13 mouse cellular contexts compared by ENCODE assay signal in genomic region chr12:101766228-101766852, GRCm38 (mm10). TPM values are rescaled to one million over a fixed set of nuclear protein-coding genes. Genes with fewer than 3 reads are reported as not detected.
DNase-seq lines count a peak whose midpoint lies in the region; ATAC-seq and TF ChIP-seq lines count a peak whose summit lies in the region.
"Had no signal": no experiment of that assay in that cellular context is flagged by ENCODE, and none has a peak within 500 bp of the region (broad histone marks: within the 10 kb centered on the region; RNA-seq: fewer than 3 reads in every experiment).

No protein-coding gene starts in this region.

- 80% methylated on average over 3 of the region's 3 CpGs for WGBS in hindbrain, embryonic 14.5 days
- 80% methylated on average over 3 of the region's 3 CpGs for WGBS in hindbrain, embryonic 12.5 days
- 42% methylated on average over 3 of the region's 3 CpGs for WGBS in forebrain, embryonic 13.5 days
- 30% methylated on average over 3 of the region's 3 CpGs for WGBS in lung, postnatal 0 days
- 56% methylated on average over 3 of the region's 3 CpGs for WGBS in liver, embryonic 12.5 days (ENCODE audit: insufficient replicate concordance)

- H3K9me3 ChIP-seq in hindbrain, embryonic 14.5 days (ENCODE audit: control insufficient read depth, low read length), result no peaks in the 10 kb centered on the region
- H3K9me3 ChIP-seq in hindbrain, embryonic 12.5 days (replicated peaks), result no peaks in the 10 kb centered on the region
- H3K9me3 ChIP-seq in forebrain, embryonic 13.5 days (replicated peaks), result no peaks in the 10 kb centered on the region
- H3K9me3 ChIP-seq in lung, postnatal 0 days (ENCODE audit: low read length), result no peaks in the 10 kb centered on the region
- H3K9me3 ChIP-seq in liver, embryonic 12.5 days (replicated peaks), result no peaks in the 10 kb centered on the region
- H3K9me3 ChIP-seq: hindbrain, embryonic 15.5 days had no signal

- ATAC-seq in hindbrain, embryonic 14.5 days (ENCODE audit: low FRiP score), result peak; percentile 48; the same call in 1 of the 2 replicates
- no peak for ATAC-seq in hindbrain, embryonic 12.5 days (ENCODE audit: low FRiP score)
- peak; percentile 70 for ATAC-seq in forebrain, embryonic 13.5 days
- peak; percentile 88 for ATAC-seq in lung, postnatal 0 days
- ATAC-seq in liver, embryonic 12.5 days, result no peak
- ATAC-seq: activated CD4-positive, CD25-positive, alpha-beta regulatory T cell, adult 4 months had no signal

- peak; percentile 84 for TF ChIP-seq EP300 in lung, postnatal 0 days (IDR thresholded peaks at IDR 0.05)

- no peaks in the 10 kb centered on the region for H3K4me1 ChIP-seq in hindbrain, embryonic 14.5 days (replicated peaks; ENCODE audit: control insufficient read depth, insufficient read depth, low read length)
- no peaks in the 10 kb centered on the region for H3K4me1 ChIP-seq in hindbrain, embryonic 12.5 days
- H3K4me1 ChIP-seq in forebrain, embryonic 13.5 days, result peaks cover 10% of the 10 kb centered on the region
- H3K4me1 ChIP-seq in lung, postnatal 0 days (ENCODE audit: insufficient read depth, low read depth, low read length), result peaks cover 23% of the 10 kb centered on the region; the same call in 1 of the 2 replicates
- H3K4me1 ChIP-seq in liver, embryonic 12.5 days, result no peaks in the 10 kb centered on the region
- H3K4me1 ChIP-seq: hindbrain, embryonic 15.5 days had no signal

- H3K27ac ChIP-seq in hindbrain, embryonic 14.5 days, result no peak overlapping the region
- H3K27ac ChIP-seq in hindbrain, embryonic 12.5 days, result no peak overlapping the region
- no peak overlapping the region for H3K27ac ChIP-seq in forebrain, embryonic 13.5 days
- peak overlapping the region; percentile 78 for H3K27ac ChIP-seq in lung, postnatal 0 days (ENCODE audit: low read length)
- no peak overlapping the region for H3K27ac ChIP-seq in liver, embryonic 12.5 days
- H3K27ac ChIP-seq: hindbrain, embryonic 15.5 days had no signal

- no peak overlapping the region for H3K4me3 ChIP-seq in hindbrain, embryonic 14.5 days (replicated peaks; ENCODE audit: low read length)
- no peak overlapping the region for H3K4me3 ChIP-seq in hindbrain, embryonic 12.5 days
- H3K4me3 ChIP-seq in forebrain, embryonic 13.5 days, result no peak overlapping the region
- no peak overlapping the region for H3K4me3 ChIP-seq in lung, postnatal 0 days (ENCODE audit: low read depth, low read length)
- H3K4me3 ChIP-seq in liver, embryonic 12.5 days, result no peak overlapping the region
- H3K4me3 ChIP-seq: hindbrain, embryonic 15.5 days had no signal

- no peaks in the 10 kb centered on the region for H3K36me3 ChIP-seq in hindbrain, embryonic 14.5 days (replicated peaks; ENCODE audit: control insufficient read depth, insufficient read depth)
- H3K36me3 ChIP-seq in hindbrain, embryonic 12.5 days, result no peaks in the 10 kb centered on the region
- no peaks in the 10 kb centered on the region for H3K36me3 ChIP-seq in forebrain, embryonic 13.5 days (ENCODE audit: poor library complexity, severe bottlenecking)
- no peaks in the 10 kb centered on the region for H3K36me3 ChIP-seq in lung, postnatal 0 days (ENCODE audit: insufficient read depth, low read length)
- H3K36me3 ChIP-seq in liver, embryonic 12.5 days, result no peaks in the 10 kb centered on the region
- H3K36me3 ChIP-seq: hindbrain, embryonic 15.5 days had no signal

- DNase-seq in hindbrain, embryonic 14.5 days (ENCODE audit: low spot score), result no peak
- peak; percentile 89 for DNase-seq in lung, postnatal 0 days (ENCODE audit: low spot score)
- peak; percentile 37 for DNase-seq in retina, postnatal 7 days (ENCODE audit: low read depth, low spot score)
- DNase-seq in right cerebral cortex, postnatal 10 days (ENCODE audit: low spot score in 2 of 2), result no peak
- no peak for DNase-seq in kidney, postnatal 14 days
- DNase-seq: cerebellum, adult 18-20 months had no signal

- no peak overlapping the region for H3K9ac ChIP-seq in hindbrain, embryonic 14.5 days
- H3K9ac ChIP-seq in hindbrain, embryonic 12.5 days, result no peak overlapping the region
- H3K9ac ChIP-seq in forebrain, embryonic 13.5 days, result no peak overlapping the region
- no peak overlapping the region for H3K9ac ChIP-seq in lung, postnatal 0 days (replicated peaks; ENCODE audit: low read depth)
- no peak overlapping the region for H3K9ac ChIP-seq in liver, embryonic 12.5 days
- H3K9ac ChIP-seq: hindbrain, embryonic 15.5 days had no signal

- H3K4me2 ChIP-seq in hindbrain, embryonic 14.5 days (replicated peaks), result no peak overlapping the region
- H3K4me2 ChIP-seq in hindbrain, embryonic 12.5 days (replicated peaks), result no peak overlapping the region
- H3K4me2 ChIP-seq in forebrain, embryonic 13.5 days, result no peak overlapping the region
- no peak overlapping the region for H3K4me2 ChIP-seq in lung, postnatal 0 days (replicated peaks; ENCODE audit: low read depth, low read length)
- H3K4me2 ChIP-seq in liver, embryonic 12.5 days, result no peak overlapping the region
- H3K4me2 ChIP-seq: hindbrain, embryonic 15.5 days; liver, embryonic 11.5 days had no signal

- TF ChIP-seq CTCF in lung, postnatal 0 days (IDR thresholded peaks at IDR 0.05), result no peak

- H3K27me3 ChIP-seq in hindbrain, embryonic 14.5 days (ENCODE audit: control insufficient read depth, insufficient read depth, low read length), result no peaks in the 10 kb centered on the region
- H3K27me3 ChIP-seq in hindbrain, embryonic 12.5 days, result no peaks in the 10 kb centered on the region
- no peaks in the 10 kb centered on the region for H3K27me3 ChIP-seq in forebrain, embryonic 13.5 days
- no peaks in the 10 kb centered on the region for H3K27me3 ChIP-seq in lung, postnatal 0 days (replicated peaks; ENCODE audit: insufficient read depth, low read length)
- H3K27me3 ChIP-seq in liver, embryonic 12.5 days (replicated peaks), result no peaks in the 10 kb centered on the region
- H3K27me3 ChIP-seq: hindbrain, embryonic 15.5 days had no signal

RNA-seq across cellular contexts. Expression of gene Tc2n, which starts 48.0 kb away (rescaled TPM):
- polyA plus RNA-seq in hindbrain, embryonic 14.5 days (2014; fragmentation: Nextera tagmentation; extraction: Ambion mirVana), result 0.31 and 0.37 TPM in 2 replicates
- polyA plus RNA-seq in hindbrain, embryonic 12.5 days (2016; fragmentation: Nextera tagmentation; extraction: Ambion mirVana), result 0.23 and 0.53 TPM in 2 replicates
- polyA plus RNA-seq in forebrain, embryonic 13.5 days (2015; fragmentation: Nextera tagmentation; extraction: Ambion mirVana), result 0.09 and 0.15 TPM in 2 replicates
- 19.6 and 19.9 TPM in 2 replicates for polyA plus RNA-seq in lung, postnatal 0 days (2015; fragmentation: Nextera tagmentation; extraction: Ambion mirVana)
- polyA plus RNA-seq in liver, embryonic 12.5 days (2016; fragmentation: Nextera tagmentation; extraction: Ambion mirVana), result 0.04 TPM in 2 replicates
- polyA plus RNA-seq: neural tube, embryonic 11.5 days had no signal

RNA-seq across cellular contexts. Expression of gene Fbln5, which starts 52.5 kb away (rescaled TPM):
- polyA plus RNA-seq in hindbrain, embryonic 14.5 days (2014; fragmentation: Nextera tagmentation; extraction: Ambion mirVana), result 15.1 and 15.7 TPM in 2 replicates
- 24.4 and 30.6 TPM in 2 replicates for polyA plus RNA-seq in hindbrain, embryonic 12.5 days (2016; fragmentation: Nextera tagmentation; extraction: Ambion mirVana)
- polyA plus RNA-seq in forebrain, embryonic 13.5 days (2015; fragmentation: Nextera tagmentation; extraction: Ambion mirVana), result 2.5 and 3.2 TPM in 2 replicates
- 408 and 420 TPM in 2 replicates for polyA plus RNA-seq in lung, postnatal 0 days (2015; fragmentation: Nextera tagmentation; extraction: Ambion mirVana)
- 4.1 and 4.3 TPM in 2 replicates for polyA plus RNA-seq in liver, embryonic 12.5 days (2016; fragmentation: Nextera tagmentation; extraction: Ambion mirVana)
- polyA plus RNA-seq: activated CD4-positive, CD25-positive, alpha-beta regulatory T cell, adult 4 months had no signal

Comparison
In these comparisons a context has a peak if more than half of its experiments do, and no peak if none do; other contexts are left out.
1. ATAC-seq: peak in hindbrain, embryonic 14.5 days (single experiment), forebrain, embryonic 13.5 days (single experiment) and lung, postnatal 0 days (single experiment); none in hindbrain, embryonic 12.5 days (single experiment) and liver, embryonic 12.5 days (single experiment).
2. DNase-seq: peak in lung, postnatal 0 days (single experiment) and retina, postnatal 7 days (single experiment); none in hindbrain, embryonic 14.5 days (single experiment), right cerebral cortex, postnatal 10 days (0 of 2) and kidney, postnatal 14 days (single experiment).
3. RNA of gene Tc2n, which starts 48.0 kb away (polyA plus RNA-seq): 19.6 to 19.9 TPM in lung, postnatal 0 days; 0.31 to 0.37 TPM in hindbrain, embryonic 14.5 days, 0.23 to 0.53 TPM in hindbrain, embryonic 12.5 days, 0.09 to 0.15 TPM in forebrain, embryonic 13.5 days and 0.04 TPM in liver, embryonic 12.5 days; every median in the first group is over 10 times any median in the second.
4. RNA of gene Fbln5, which starts 52.5 kb away (polyA plus RNA-seq): 408 to 420 TPM in lung, postnatal 0 days; 24.4 to 30.6 TPM in hindbrain, embryonic 12.5 days, 15.1 to 15.7 TPM in hindbrain, embryonic 14.5 days, 4.1 to 4.3 TPM in liver, embryonic 12.5 days and 2.5 to 3.2 TPM in forebrain, embryonic 13.5 days; every median in the first group is over 10 times any median in the second.